Mouse (Mus musculus) liver, embryonic 15.5 days (tissue): ENCODE measurements around the gene Cdh8. TPM values are rescaled to one million over a fixed set of nuclear protein-coding genes. Genes with fewer than 3 reads are reported as not detected.
"Not testable (repeated sequence)": the region's sequence is repeated elsewhere in the genome, so short reads cannot be mapped to it uniquely, and the experiment has no call there.

ENCODE experiments used
- ATAC-seq: fragments of 200-750 bp; cut with Nextera tagmentation; 2 replicates; pipeline ENCODE4 v1.8.0; 2017; ENCODE audit warnings: moderate number of reproducible peaks, mild to moderate bottlenecking, moderate library complexity; ENCODE audit not compliant: insufficient read depth
- H3K27ac ChIP-seq: fragments of 300-500 bp; sonication (generic); replicated peaks from 2 replicates; pipeline ENCODE4 v1.5.1; 2015; ENCODE audit warnings: mild to moderate bottlenecking, inconsistent platforms
- H3K27me3 ChIP-seq: fragments of 300-500 bp; sonication (generic); 2 replicates; pipeline ENCODE4 v1.6.1; 2015; ENCODE audit warnings: mild to moderate bottlenecking, inconsistent platforms
- H3K36me3 ChIP-seq: fragments of 300-500 bp; sonication (generic); replicated peaks from 2 replicates; pipeline ENCODE4 v1.6.1; 2015; ENCODE audit warnings: moderate library complexity, mild to moderate bottlenecking, inconsistent platforms
- H3K4me1 ChIP-seq: fragments of 300-500 bp; sonication (generic); replicated peaks from 2 replicates; pipeline ENCODE4 v1.6.1; 2015; ENCODE audit warnings: inconsistent platforms
- H3K4me2 ChIP-seq: fragments of 300-500 bp; sonication (generic); 2 replicates; pipeline ENCODE4 v1.6.1; 2015; ENCODE audit warnings: moderate library complexity, mild to moderate bottlenecking, inconsistent platforms
- H3K4me3 ChIP-seq: fragments of 300-500 bp; sonication (generic); replicated peaks from 2 replicates; pipeline ENCODE4 v1.5.1; 2015; ENCODE audit warnings: mild to moderate bottlenecking, inconsistent platforms
- H3K9ac ChIP-seq: fragments of 300-500 bp; sonication (generic); 2 replicates; pipeline ENCODE4 v1.6.1; 2015; ENCODE audit warnings: moderate library complexity, mild to moderate bottlenecking, inconsistent platforms
- H3K9me3 ChIP-seq: fragments of 300-500 bp; sonication (generic); replicated peaks from 2 replicates; pipeline ENCODE4 v1.6.1; 2016; ENCODE audit warnings: inconsistent platforms
- WGBS: fragments of 180-500 bp; shearing (Covaris S2); methylation state at CpG from one replicate; pipeline ENCODE4 v1.1.7; 2015; ENCODE audit warnings: mixed read lengths; ENCODE audit not compliant: insufficient replicate concordance; 5-methylcytosine and 5-hydroxymethylcytosine counted together
- polyA plus RNA-seq: library from polyadenylated mRNA; unstranded; fragments of >200 nt; fragmentation: Nextera tagmentation; extraction: Ambion mirVana; gene quantifications from 2 replicates; pipeline ENCODE4 v1.2.1, GENCODE M21; 2015

Gene Cdh8
- polyA plus RNA-seq, 1 experiment from 2014 or later = 0.10 TPM

GRCm38 (mm10) chr8:99267133-99267532 lies 149.1 kb downstream of the Cdh8 start:
- no peak overlapping the region for H3K27ac ChIP-seq
- 58% methylated on average over 3 of the region's 3 CpGs for WGBS
- ATAC-seq = no peak

GRCm38 (mm10) chr8:99234372-99234771 lies 181.9 kb downstream of the Cdh8 start:
- Histone ChIP-seq H3K4me2 (no peak overlapping the region), H3K9me3 (no peaks in the 10 kb centered on the region), H3K36me3 (no peaks in the 10 kb centered on the region), H3K4me1 (no peaks in the 10 kb centered on the region), H3K9ac (no peak overlapping the region), H3K4me3 (no peak overlapping the region), H3K27me3 (no peaks in the 10 kb centered on the region), H3K27ac (no peak overlapping the region)
- no peak for ATAC-seq
- WGBS = 63% methylated on average over 4 of the region's 4 CpGs

More at GRCm38 (mm10) chr8:99267133-99267532, 149.1 kb downstream of the Cdh8 start:
- Histone ChIP-seq H3K4me3 (no peak overlapping the region), H3K4me2 (no peak overlapping the region), H3K4me1 (no peaks in the 10 kb centered on the region), H3K9ac (no peak overlapping the region), H3K9me3 (no peaks in the 10 kb centered on the region), H3K27me3 (no peaks in the 10 kb centered on the region), H3K36me3 (no peaks in the 10 kb centered on the region)

GRCm38 (mm10) chr8:99223697-99224096 lies 192.6 kb downstream of the Cdh8 start:
- H3K9me3 ChIP-seq = no peaks in the 10 kb centered on the region
- H3K4me2 ChIP-seq = no peak overlapping the region
- H3K4me3 ChIP-seq = no peak overlapping the region
- no peaks in the 10 kb centered on the region for H3K4me1 ChIP-seq
- no peaks in the 10 kb centered on the region for H3K36me3 ChIP-seq
- no peaks in the 10 kb centered on the region for H3K27me3 ChIP-seq
- no peak for ATAC-seq
- H3K27ac ChIP-seq = no peak overlapping the region
- WGBS = 47% methylated on average over 6 of the region's 6 CpGs
- H3K9ac ChIP-seq = no peak overlapping the region

- Histone ChIP-seq H3K27ac (no peak overlapping the region), H3K27me3 (no peaks in the 10 kb centered on the region), H3K4me2 (no peak overlapping the region), H3K9ac (no peak overlapping the region), H3K9me3 (no peaks in the 10 kb centered on the region), H3K4me1 (no peaks in the 10 kb centered on the region), H3K4me3 (no peak overlapping the region), H3K36me3 (no peaks in the 10 kb centered on the region)
- no peak for ATAC-seq
- WGBS = 57% methylated on average over 7 of the region's 7 CpGs
Measured at GRCm38 (mm10) chr8:99205194-99205593, 211.1 kb downstream of the Cdh8 start.

GRCm38 (mm10) chr8:99190643-99191042 lies 225.6 kb downstream of the Cdh8 start:
- Histone ChIP-seq H3K27ac (no peak overlapping the region), H3K9ac (no peak overlapping the region), H3K9me3 (no peaks in the 10 kb centered on the region), H3K27me3 (no peaks in the 10 kb centered on the region), H3K36me3 (no peaks in the 10 kb centered on the region), H3K4me2 (no peak overlapping the region), H3K4me3 (no peak overlapping the region), H3K4me1 (no peaks in the 10 kb centered on the region)
- 55% methylated on average over 2 of the region's 2 CpGs for WGBS
- no peak for ATAC-seq

GRCm38 (mm10) chr8:99186879-99187278 lies 229.4 kb downstream of the Cdh8 start:
- Histone ChIP-seq H3K27ac (no peak overlapping the region), H3K9me3 (no peaks in the 10 kb centered on the region), H3K36me3 (no peaks in the 10 kb centered on the region), H3K4me3 (no peak overlapping the region), H3K27me3 (no peaks in the 10 kb centered on the region), H3K4me2 (no peak overlapping the region), H3K9ac (no peak overlapping the region), H3K4me1 (no peaks in the 10 kb centered on the region)
- ATAC-seq = no peak
- WGBS = 73% methylated on average over 5 of the region's 5 CpGs

- H3K27me3 ChIP-seq = no peaks in the 10 kb centered on the region
- no peak overlapping the region for H3K27ac ChIP-seq
- no peak overlapping the region for H3K4me3 ChIP-seq
- ATAC-seq = no peak
- H3K9me3 ChIP-seq = no peaks in the 10 kb centered on the region
- no peaks in the 10 kb centered on the region for H3K36me3 ChIP-seq
- H3K4me1 ChIP-seq = no peaks in the 10 kb centered on the region
- H3K4me2 ChIP-seq = no peak overlapping the region
- no peak overlapping the region for H3K9ac ChIP-seq
Measured at GRCm38 (mm10) chr8:99184186-99184585, 232.1 kb downstream of the Cdh8 start.

GRCm38 (mm10) chr8:99166966-99167365 lies 249.3 kb downstream of the Cdh8 start:
- H3K36me3 ChIP-seq = no peaks in the 10 kb centered on the region
- H3K27ac ChIP-seq = no peak overlapping the region
- no peaks in the 10 kb centered on the region for H3K27me3 ChIP-seq
- 41% methylated on average over 3 of the region's 3 CpGs for WGBS
- no peak overlapping the region for H3K4me2 ChIP-seq
- no peak overlapping the region for H3K4me3 ChIP-seq
- H3K9ac ChIP-seq = no peak overlapping the region
- no peaks in the 10 kb centered on the region for H3K4me1 ChIP-seq
- no peak for ATAC-seq
- H3K9me3 ChIP-seq = no peaks in the 10 kb centered on the region

GRCm38 (mm10) chr8:99161633-99162032 lies 254.6 kb downstream of the Cdh8 start:
- H3K4me3 ChIP-seq = no peak overlapping the region
- H3K36me3 ChIP-seq = no peaks in the 10 kb centered on the region
- H3K9me3 ChIP-seq = no peaks in the 10 kb centered on the region
- no peak overlapping the region for H3K4me2 ChIP-seq
- 50% methylated on average over 4 of the region's 4 CpGs for WGBS
- no peak overlapping the region for H3K9ac ChIP-seq
- H3K27me3 ChIP-seq = no peaks in the 10 kb centered on the region
- ATAC-seq = no peak
- H3K4me1 ChIP-seq = no peaks in the 10 kb centered on the region
- no peak overlapping the region for H3K27ac ChIP-seq

- ATAC-seq = no peak
- H3K9ac ChIP-seq = no peak overlapping the region
- no peaks in the 10 kb centered on the region for H3K4me1 ChIP-seq
- no peaks in the 10 kb centered on the region for H3K9me3 ChIP-seq
- 76% methylated on average over 6 of the region's 6 CpGs for WGBS
- H3K4me3 ChIP-seq = no peak overlapping the region
- H3K36me3 ChIP-seq = no peaks in the 10 kb centered on the region
- H3K27ac ChIP-seq = no peak overlapping the region
- H3K4me2 ChIP-seq = no peak overlapping the region
- H3K27me3 ChIP-seq = no peaks in the 10 kb centered on the region
Measured at GRCm38 (mm10) chr8:99145436-99145835, 270.8 kb downstream of the Cdh8 start.

- H3K9me3 ChIP-seq, H3K27ac ChIP-seq, H3K27me3 ChIP-seq, H3K4me2 ChIP-seq, ATAC-seq, H3K36me3 ChIP-seq, H3K9ac ChIP-seq, H3K4me3 ChIP-seq, H3K4me1 ChIP-seq: not testable (repeated sequence)
- 32% methylated on average over 1 of the region's 1 CpGs for WGBS
Measured at GRCm38 (mm10) chr8:99144761-99145160, 271.5 kb downstream of the Cdh8 start.

GRCm38 (mm10) chr8:99098453-99098852 lies 317.8 kb downstream of the Cdh8 start:
- 38% methylated on average over 2 of the region's 2 CpGs for WGBS
- Histone ChIP-seq H3K4me2 (no peak overlapping the region), H3K4me1 (no peaks in the 10 kb centered on the region), H3K27ac (no peak overlapping the region), H3K4me3 (no peak overlapping the region), H3K27me3 (no peaks in the 10 kb centered on the region), H3K36me3 (no peaks in the 10 kb centered on the region), H3K9me3 (no peaks in the 10 kb centered on the region), H3K9ac (no peak overlapping the region)
- no peak for ATAC-seq
